Mouse (Mus musculus): ENCODE measurements around the gene Plek. TPM values are rescaled to one million over a fixed set of nuclear protein-coding genes. Genes with fewer than 3 reads are reported as not detected.
"Not testable (repeated sequence)": the region's sequence is repeated elsewhere in the genome, so short reads cannot be mapped to it uniquely, and the experiment has no call there.

Plek gene
- polyA plus RNA-seq, 1 experiment from 2014 or later: 0.98 TPM

GRCm38 (mm10) chr11:17019328-17019727 lies 32.9 kb downstream of the Plek start:
- Histone ChIP-seq H3K27me3 (ENCODE audit: control insufficient read depth, insufficient read depth, low read length) (no peaks in the 10 kb centered on the region), H3K4me1 (replicated peaks; ENCODE audit: control insufficient read depth, insufficient read depth) (no peaks in the 10 kb centered on the region), H3K36me3 (ENCODE audit: control insufficient read depth, insufficient read depth, low read length) (no peaks in the 10 kb centered on the region), H3K4me3 (ENCODE audit: low read depth, low read length) (no peak overlapping the region), H3K9me3 (ENCODE audit: control insufficient read depth, low read length) (no peaks in the 10 kb centered on the region), H3K27ac (replicated peaks) (no peak overlapping the region), H3K4me2 (replicated peaks; ENCODE audit: low read depth) (no peak overlapping the region), H3K9ac (ENCODE audit: low read length) (no peak overlapping the region)
- DNase-seq (ENCODE audit: low spot score) (no peak), ATAC-seq (ENCODE audit: low FRiP score, low TSS enrichment) (no peak)
- WGBS: 88% methylated on average over 7 of the region's 7 CpGs
- TF ChIP-seq CTCF (IDR thresholded peaks at IDR 0.05; ENCODE audit: low read depth): peak; percentile 10; the same call in 1 of the 2 replicates
- TF ChIP-seq EP300 (optimal IDR thresholded peaks at IDR 0.05): no peak

GRCm38 (mm10) chr11:17012948-17013347 lies 39.2 kb downstream of the Plek start:
- TF ChIP-seq CTCF (IDR thresholded peaks at IDR 0.05; ENCODE audit: low read depth) (peak; percentile 27; the same call in 1 of the 2 replicates), EP300 (optimal IDR thresholded peaks at IDR 0.05) (no peak)
- Histone ChIP-seq H3K9me3 (ENCODE audit: control insufficient read depth, low read length) (no peaks in the 10 kb centered on the region), H3K27ac (replicated peaks) (no peak overlapping the region), H3K4me3 (ENCODE audit: low read depth, low read length) (no peak overlapping the region), H3K36me3 (ENCODE audit: control insufficient read depth, insufficient read depth, low read length) (no peaks in the 10 kb centered on the region), H3K4me1 (replicated peaks; ENCODE audit: control insufficient read depth, insufficient read depth) (no peaks in the 10 kb centered on the region), H3K27me3 (ENCODE audit: control insufficient read depth, insufficient read depth, low read length) (no peaks in the 10 kb centered on the region), H3K9ac (ENCODE audit: low read length) (no peak overlapping the region), H3K4me2 (replicated peaks; ENCODE audit: low read depth) (no peak overlapping the region)
- ATAC-seq (ENCODE audit: low FRiP score, low TSS enrichment) (no peak), DNase-seq (ENCODE audit: low spot score) (no peak)

GRCm38 (mm10) chr11:17008498-17008941 lies 43.7 kb downstream of the Plek start:
- no peak overlapping the region for H3K4me2 ChIP-seq (replicated peaks; ENCODE audit: low read depth)
- DNase-seq (ENCODE audit: low spot score): no peak
- no peaks in the 10 kb centered on the region for H3K36me3 ChIP-seq (ENCODE audit: control insufficient read depth, insufficient read depth, low read length)
- no peak for ATAC-seq (ENCODE audit: low FRiP score, low TSS enrichment)
- H3K4me3 ChIP-seq (ENCODE audit: low read depth, low read length): no peak overlapping the region
- H3K27me3 ChIP-seq (ENCODE audit: control insufficient read depth, insufficient read depth, low read length): no peaks in the 10 kb centered on the region
- H3K4me1 ChIP-seq (replicated peaks; ENCODE audit: control insufficient read depth, insufficient read depth): no peaks in the 10 kb centered on the region
- WGBS: 45% methylated on average over 7 of the region's 7 CpGs
- no peak overlapping the region for H3K9ac ChIP-seq (ENCODE audit: low read length)
- no peaks in the 10 kb centered on the region for H3K9me3 ChIP-seq (ENCODE audit: control insufficient read depth, low read length)
- no peak overlapping the region for H3K27ac ChIP-seq (replicated peaks)
- TF ChIP-seq EP300 (optimal IDR thresholded peaks at IDR 0.05) (no peak), CTCF (IDR thresholded peaks at IDR 0.05; ENCODE audit: low read depth) (no peak)

GRCm38 (mm10) chr11:17007517-17008173 lies 44.5 kb downstream of the Plek start:
- H3K4me2 ChIP-seq (replicated peaks; ENCODE audit: low read depth): no peak overlapping the region
- 79% methylated on average over 5 of the region's 5 CpGs for WGBS

GRCm38 (mm10) chr11:17006526-17006925 lies 45.7 kb downstream of the Plek start:
- ATAC-seq (ENCODE audit: low FRiP score, low TSS enrichment); H3K4me1 ChIP-seq (replicated peaks; ENCODE audit: control insufficient read depth, insufficient read depth); H3K4me2 ChIP-seq (replicated peaks; ENCODE audit: low read depth); DNase-seq (ENCODE audit: low spot score); H3K27ac ChIP-seq (replicated peaks); H3K27me3 ChIP-seq (ENCODE audit: control insufficient read depth, insufficient read depth, low read length); H3K9ac ChIP-seq (ENCODE audit: low read length); H3K36me3 ChIP-seq (ENCODE audit: control insufficient read depth, insufficient read depth, low read length); H3K9me3 ChIP-seq (ENCODE audit: control insufficient read depth, low read length); H3K4me3 ChIP-seq (ENCODE audit: low read depth, low read length): not testable (repeated sequence)
- 88% methylated on average over 2 of the region's 3 CpGs for WGBS

More at GRCm38 (mm10) chr11:17007517-17008173, 44.5 kb downstream of the Plek start:
- no peaks in the 10 kb centered on the region for H3K4me1 ChIP-seq (replicated peaks; ENCODE audit: control insufficient read depth, insufficient read depth)
- TF ChIP-seq EP300 (optimal IDR thresholded peaks at IDR 0.05) (no peak), CTCF (IDR thresholded peaks at IDR 0.05; ENCODE audit: low read depth) (no peak)
- H3K36me3 ChIP-seq (ENCODE audit: control insufficient read depth, insufficient read depth, low read length): no peaks in the 10 kb centered on the region
- H3K9me3 ChIP-seq (ENCODE audit: control insufficient read depth, low read length): no peaks in the 10 kb centered on the region
- DNase-seq (ENCODE audit: low spot score) (no peak), ATAC-seq (ENCODE audit: low FRiP score, low TSS enrichment) (no peak)
- no peaks in the 10 kb centered on the region for H3K27me3 ChIP-seq (ENCODE audit: control insufficient read depth, insufficient read depth, low read length)
- no peak overlapping the region for H3K27ac ChIP-seq (replicated peaks)
- H3K9ac ChIP-seq (ENCODE audit: low read length): no peak overlapping the region
- H3K4me3 ChIP-seq (ENCODE audit: low read depth, low read length): no peak overlapping the region

GRCm38 (mm10) chr11:17004899-17005846 lies 47.0 kb downstream of the Plek start:
- TF ChIP-seq EP300 (optimal IDR thresholded peaks at IDR 0.05) (no peak), CTCF (IDR thresholded peaks at IDR 0.05; ENCODE audit: low read depth) (no peak)
- Histone ChIP-seq H3K4me1 (replicated peaks; ENCODE audit: control insufficient read depth, insufficient read depth) (no peaks in the 10 kb centered on the region), H3K4me3 (ENCODE audit: low read depth, low read length) (no peak overlapping the region), H3K9me3 (ENCODE audit: control insufficient read depth, low read length) (no peaks in the 10 kb centered on the region), H3K9ac (ENCODE audit: low read length) (no peak overlapping the region), H3K36me3 (ENCODE audit: control insufficient read depth, insufficient read depth, low read length) (no peaks in the 10 kb centered on the region), H3K4me2 (replicated peaks; ENCODE audit: low read depth) (no peak overlapping the region), H3K27ac (replicated peaks) (no peak overlapping the region), H3K27me3 (ENCODE audit: control insufficient read depth, insufficient read depth, low read length) (no peaks in the 10 kb centered on the region)
- DNase-seq (ENCODE audit: low spot score): no peak
- ATAC-seq (ENCODE audit: low FRiP score, low TSS enrichment): no peak
- WGBS: 67% methylated on average over 4 of the region's 4 CpGs

All from stomach, postnatal 0 days (tissue).